Mouse (Mus musculus): Measurements from ENCODE around the gene Gm20388.

GRCm38 (mm10) chr8:122585411-122585891, 2674.8 kb downstream of the Gm20388 start:
- TF ChIP-seq CTCF (IDR thresholded peaks at IDR 0.05; ENCODE audit: low read depth) (no peak), EP300 (IDR thresholded peaks at IDR 0.05; ENCODE audit: low read depth) (no peak)

Data from liver, embryonic 14.5 days (tissue).